ENCODE assay signal across 8 mouse cellular contexts in the genomic region with DNA sequence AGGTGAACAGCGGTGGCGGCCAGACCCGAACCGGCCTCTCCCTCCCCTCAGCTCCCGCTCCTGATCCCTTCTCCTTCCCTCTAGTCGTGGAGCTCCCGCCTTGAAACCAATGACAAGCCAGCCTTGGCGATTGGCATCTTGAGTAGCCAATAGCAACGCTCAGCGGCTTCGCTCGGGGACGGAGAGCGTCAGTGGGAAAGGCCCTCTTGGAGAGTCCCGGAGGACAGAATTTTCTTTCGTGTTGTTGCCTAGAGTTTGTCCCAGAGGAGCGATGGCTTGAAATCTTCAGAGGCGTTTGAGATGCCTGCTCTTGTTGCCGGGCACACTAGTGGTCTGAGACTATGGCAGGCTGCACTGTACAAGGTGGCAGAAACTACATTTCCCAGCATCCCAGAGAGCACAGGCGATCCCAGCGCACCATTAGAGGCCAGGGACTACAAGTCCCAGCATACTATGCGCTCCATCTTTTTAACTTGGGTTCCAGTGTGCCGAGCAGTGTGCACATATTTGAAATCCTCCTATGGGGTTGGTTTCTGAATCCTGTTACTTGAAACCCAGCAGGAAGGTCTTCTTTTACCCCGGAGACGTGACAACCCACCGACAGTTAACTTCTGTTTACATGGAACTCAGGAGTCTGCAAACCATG. TPM values are rescaled to one million over a fixed set of nuclear protein-coding genes. Genes with fewer than 3 reads are reported as not detected.
A peak's percentile ranks its signal among the peaks of the same experiment; 100 is the strongest.
DNase-seq lines count a peak whose midpoint lies in the region; ATAC-seq and TF ChIP-seq lines count a peak whose summit lies in the region.

A gene (minus strand): TSS at position 179 of the 646 bp plus-strand sequence.
A gene (plus strand): TSS at position 454 of the 646 bp plus-strand sequence.

- no peak for TF ChIP-seq EP300 in lung, postnatal 0 days (IDR thresholded peaks at IDR 0.05)

- peak within 1 kb of the TSS; percentile 95 for H3K27ac ChIP-seq in hindbrain, embryonic 10.5 days
- H3K27ac ChIP-seq in lung, postnatal 0 days (ENCODE audit: low read length): peak within 1 kb of the TSS; percentile 40; the same call in 1 of the 2 replicates

- H3K27me3 ChIP-seq in hindbrain, embryonic 10.5 days (ENCODE audit: insufficient read depth, poor library complexity, severe bottlenecking): no peaks in the 10 kb centered on the region
- H3K27me3 ChIP-seq in lung, postnatal 0 days (replicated peaks; ENCODE audit: insufficient read depth, low read length): no peaks in the 10 kb centered on the region

- no peaks in the 10 kb centered on the region for H3K9me3 ChIP-seq in hindbrain, embryonic 10.5 days
- H3K9me3 ChIP-seq in lung, postnatal 0 days (ENCODE audit: low read length): no peaks in the 10 kb centered on the region

- H3K9ac ChIP-seq in lung, postnatal 0 days (replicated peaks; ENCODE audit: low read depth): peak within 1 kb of the TSS; percentile 65

- peak; percentile 98 for ATAC-seq in frontal cortex, adult (ENCODE audit: low TSS enrichment)
- peak; percentile 98 for ATAC-seq in lung, postnatal 0 days

- under 1% methylated on average over 26 of the region's 26 CpGs for WGBS in hindbrain, embryonic 10.5 days
- under 1% methylated on average over 26 of the region's 26 CpGs for WGBS in lung, postnatal 0 days

- 0 out of 2 replicates have a peak, but pooled peaks cover 9% of the 10 kb centered on the region for H3K36me3 ChIP-seq in hindbrain, embryonic 10.5 days
- no peaks in the 10 kb centered on the region for H3K36me3 ChIP-seq in lung, postnatal 0 days (ENCODE audit: insufficient read depth, low read length)

- H3K4me1 ChIP-seq in hindbrain, embryonic 10.5 days (replicated peaks): peaks cover 32% of the 10 kb centered on the region
- peaks cover 7% of the 10 kb centered on the region; the same call in 1 of the 2 replicates for H3K4me1 ChIP-seq in lung, postnatal 0 days (ENCODE audit: insufficient read depth, low read depth, low read length)

- peak; percentile 97 for DNase-seq in MN1 (ENCODE audit: low spot score)
- DNase-seq in cerebellum, adult 9-10 months: peak; percentile 98
- DNase-seq in hindbrain, embryonic 10.5 days (ENCODE audit: low spot score): peak; percentile 95
- DNase-seq in layer of hippocampus, adult 9-11 months: peak; percentile 96
- peak; percentile 97 for DNase-seq in lung, postnatal 0 days (ENCODE audit: low spot score)
- peak; percentile 92 for DNase-seq in ovary, postnatal 14 days (ENCODE audit: low spot score)
- DNase-seq in thymus, postnatal 14 days: peak; percentile 93

- H3K4me3 ChIP-seq in hindbrain, embryonic 10.5 days: peak within 1 kb of the TSS; percentile 92
- H3K4me3 ChIP-seq in lung, postnatal 0 days (ENCODE audit: low read depth, low read length): peak within 1 kb of the TSS; percentile 78

- TF ChIP-seq CTCF in lung, postnatal 0 days (IDR thresholded peaks at IDR 0.05): no peak

- H3K4me2 ChIP-seq in lung, postnatal 0 days (replicated peaks; ENCODE audit: low read depth, low read length): peak within 1 kb of the TSS; percentile 81

RNA-seq across cellular contexts. Expression of the first gene that starts in this region (rescaled TPM):
- 75.1 and 87.1 TPM in 2 replicates for polyA plus RNA-seq in hindbrain, embryonic 10.5 days (2016; fragmentation: Nextera tagmentation; extraction: Ambion mirVana)
- 43.4 and 50.4 TPM in 2 replicates for polyA plus RNA-seq in lung, postnatal 0 days (2015; fragmentation: Nextera tagmentation; extraction: Ambion mirVana)

RNA-seq across cellular contexts. Expression of the second gene that starts in this region (rescaled TPM):
- 76.2 and 82.4 TPM in 2 replicates for polyA plus RNA-seq in hindbrain, embryonic 10.5 days (2016; fragmentation: Nextera tagmentation; extraction: Ambion mirVana)
- 18.0 and 19.3 TPM in 2 replicates for polyA plus RNA-seq in lung, postnatal 0 days (2015; fragmentation: Nextera tagmentation; extraction: Ambion mirVana)

Comparison
In these comparisons a context has a peak if more than half of its experiments do, and no peak if none do; other contexts are left out.
1. Peak in every context shown above with its lines: DNase-seq, ATAC-seq, H3K4me3 ChIP-seq and H3K27ac ChIP-seq.